ENCODE assay signal across 1 mouse cellular context in the genomic region with DNA sequence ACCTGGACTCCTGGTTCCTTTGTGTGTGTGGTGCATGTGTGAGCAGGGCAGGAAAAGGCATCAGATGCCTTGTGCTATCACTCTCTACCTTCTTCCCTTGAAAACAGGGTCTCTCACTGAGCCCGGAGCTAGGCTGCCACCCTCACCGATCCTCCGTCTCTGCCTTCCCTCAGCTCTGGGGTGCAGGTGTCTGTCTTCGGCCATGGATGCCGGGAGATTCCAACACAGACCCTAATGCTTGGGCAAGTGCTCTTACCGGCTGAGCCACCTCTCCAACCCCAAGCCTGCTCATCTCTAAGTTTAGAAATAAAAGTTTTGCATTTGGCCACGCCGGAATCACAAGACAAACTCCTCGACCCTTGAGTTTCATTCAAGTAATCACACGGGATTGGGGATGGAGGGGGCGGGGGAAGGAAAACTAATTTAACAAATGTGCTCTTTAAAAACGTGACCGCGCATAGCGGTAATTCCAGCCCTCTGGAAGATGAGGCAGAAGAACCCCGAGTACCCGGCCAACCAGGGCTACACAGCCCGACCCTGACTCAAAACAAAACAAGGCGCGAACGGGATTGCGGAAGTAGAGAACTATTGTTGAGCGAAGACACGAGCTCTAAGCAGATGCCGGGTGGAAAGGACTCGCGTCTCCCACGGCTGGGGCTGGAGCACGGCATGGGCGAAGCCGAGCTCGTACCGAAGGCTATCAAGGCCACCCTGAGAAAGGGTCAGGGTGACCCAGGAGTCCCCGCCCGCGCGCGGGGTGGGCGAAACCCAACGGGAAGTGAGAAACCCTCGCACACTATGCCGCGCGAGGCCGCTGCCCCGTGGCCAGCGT.
TF ChIP-seq lines count a peak whose summit lies in the region.

No protein-coding gene starts in this region.

TF ChIP-seq in CH12.LX, 34 proteins besides CTCF, POLR2A, EP300 and RAD21 (continued from another document):
- TF ChIP-seq IRF4 (IDR thresholded peaks at IDR 0.05; ENCODE audit: low read depth, low read length) (peak; percentile 88), BHLHE40 (IDR thresholded peaks at IDR 0.05; ENCODE audit: low read depth, low read length) (peak; percentile 72), NRF1 (IDR thresholded peaks at IDR 0.05; ENCODE audit: low read depth, low read length) (no peak), ELF1 (IDR thresholded peaks at IDR 0.05; ENCODE audit: low read depth, low read length) (peak; percentile 35; the same call in 1 of the 2 replicates)
